Mouse (Mus musculus): Measurements from ENCODE around the gene Trub1. TPM values are rescaled to one million over a fixed set of nuclear protein-coding genes. Genes with fewer than 3 reads are reported as not detected.
A peak's percentile ranks its signal among the peaks of the same experiment; 100 is the strongest.

The Trub1 gene
- polyA plus RNA-seq, 1 experiment from 2014 or later = 7.1 TPM

GRCm38 (mm10) chr19:57413170-57413569 lies 39.5 kb upstream of the Trub1 start:
- no peak for TF ChIP-seq CTCF (IDR thresholded peaks at IDR 0.05; ENCODE audit: low read depth)
- ATAC-seq = no peak
- H3K9ac ChIP-seq (ENCODE audit: low read depth, low read length) = no peak overlapping the region
- no peaks in the 10 kb centered on the region for H3K27me3 ChIP-seq (replicated peaks; ENCODE audit: control insufficient read depth, insufficient read depth, low read length)
- H3K4me1 ChIP-seq (replicated peaks; ENCODE audit: control insufficient read depth, insufficient read depth, low read length) = no peaks in the 10 kb centered on the region; the same call in 1 of the 2 replicates
- no peaks in the 10 kb centered on the region for H3K36me3 ChIP-seq (ENCODE audit: control insufficient read depth, insufficient read depth)
- WGBS = 60% methylated on average over 3 of the region's 3 CpGs
- no peak overlapping the region for H3K4me3 ChIP-seq (ENCODE audit: low read depth, low read length)
- no peaks in the 10 kb centered on the region for H3K9me3 ChIP-seq (ENCODE audit: control insufficient read depth)
- no peak overlapping the region for H3K27ac ChIP-seq (ENCODE audit: low read depth, low read length)
- no peak overlapping the region for H3K4me2 ChIP-seq (replicated peaks; ENCODE audit: low read depth)

GRCm38 (mm10) chr19:57413918-57414317 lies 38.8 kb upstream of the Trub1 start:
- ATAC-seq = no peak
- no peaks in the 10 kb centered on the region for H3K36me3 ChIP-seq (ENCODE audit: control insufficient read depth, insufficient read depth)
- H3K4me2 ChIP-seq (replicated peaks; ENCODE audit: low read depth) = no peak overlapping the region
- H3K4me1 ChIP-seq (replicated peaks; ENCODE audit: control insufficient read depth, insufficient read depth, low read length) = no peaks in the 10 kb centered on the region; the same call in 1 of the 2 replicates
- no peak overlapping the region for H3K9ac ChIP-seq (ENCODE audit: low read depth, low read length)
- H3K27me3 ChIP-seq (replicated peaks; ENCODE audit: control insufficient read depth, insufficient read depth, low read length) = no peaks in the 10 kb centered on the region
- WGBS = 83% methylated on average over 6 of the region's 6 CpGs
- TF ChIP-seq CTCF (IDR thresholded peaks at IDR 0.05; ENCODE audit: low read depth) = peak; percentile 59
- no peak overlapping the region for H3K27ac ChIP-seq (ENCODE audit: low read depth, low read length)
- H3K4me3 ChIP-seq (ENCODE audit: low read depth, low read length) = no peak overlapping the region
- no peaks in the 10 kb centered on the region for H3K9me3 ChIP-seq (ENCODE audit: control insufficient read depth)

GRCm38 (mm10) chr19:57415031-57415807 lies 37.5 kb upstream of the Trub1 start:
- no peak for ATAC-seq

GRCm38 (mm10) chr19:57417800-57418580 lies 34.7 kb upstream of the Trub1 start:
- no peak for TF ChIP-seq CTCF (IDR thresholded peaks at IDR 0.05; ENCODE audit: low read depth)
- WGBS = 19% methylated on average over 17 of the region's 17 CpGs
- no peaks in the 10 kb centered on the region for H3K36me3 ChIP-seq (ENCODE audit: control insufficient read depth, insufficient read depth)
- 0 out of 2 replicates have a peak overlapping the region, but pooled peaks have one; percentile 7 for H3K4me3 ChIP-seq (ENCODE audit: low read depth, low read length)
- H3K9me3 ChIP-seq (ENCODE audit: control insufficient read depth) = no peaks in the 10 kb centered on the region
- no peak; the same call in 1 of the 2 replicates for ATAC-seq
- H3K9ac ChIP-seq (ENCODE audit: low read depth, low read length) = no peak overlapping the region
- no peak overlapping the region for H3K27ac ChIP-seq (ENCODE audit: low read depth, low read length)
- H3K4me2 ChIP-seq (replicated peaks; ENCODE audit: low read depth) = peak overlapping the region; percentile 59
- no peaks in the 10 kb centered on the region; the same call in 1 of the 2 replicates for H3K4me1 ChIP-seq (replicated peaks; ENCODE audit: control insufficient read depth, insufficient read depth, low read length)
- no peaks in the 10 kb centered on the region for H3K27me3 ChIP-seq (replicated peaks; ENCODE audit: control insufficient read depth, insufficient read depth, low read length)

More at GRCm38 (mm10) chr19:57415031-57415807, 37.5 kb upstream of the Trub1 start:
- Histone ChIP-seq H3K4me1 (replicated peaks; ENCODE audit: control insufficient read depth, insufficient read depth, low read length) (no peaks in the 10 kb centered on the region; the same call in 1 of the 2 replicates), H3K27ac (ENCODE audit: low read depth, low read length) (no peak overlapping the region), H3K27me3 (replicated peaks; ENCODE audit: control insufficient read depth, insufficient read depth, low read length) (no peaks in the 10 kb centered on the region), H3K4me2 (replicated peaks; ENCODE audit: low read depth) (no peak overlapping the region), H3K9ac (ENCODE audit: low read depth, low read length) (no peak overlapping the region), H3K9me3 (ENCODE audit: control insufficient read depth) (no peaks in the 10 kb centered on the region), H3K36me3 (ENCODE audit: control insufficient read depth, insufficient read depth) (no peaks in the 10 kb centered on the region), H3K4me3 (ENCODE audit: low read depth, low read length) (no peak overlapping the region)
- no peak for TF ChIP-seq CTCF (IDR thresholded peaks at IDR 0.05; ENCODE audit: low read depth)
- 85% methylated on average over 8 of the region's 8 CpGs for WGBS

- H3K4me2 ChIP-seq (replicated peaks; ENCODE audit: low read depth) = no peak overlapping the region
- TF ChIP-seq CTCF (IDR thresholded peaks at IDR 0.05; ENCODE audit: low read depth) = no peak
- no peaks in the 10 kb centered on the region for H3K9me3 ChIP-seq (ENCODE audit: control insufficient read depth)
- H3K27ac ChIP-seq (ENCODE audit: low read depth, low read length) = no peak overlapping the region
- WGBS = 42% methylated on average over 3 of the region's 3 CpGs
- H3K27me3 ChIP-seq (replicated peaks; ENCODE audit: control insufficient read depth, insufficient read depth, low read length) = no peaks in the 10 kb centered on the region
- no peak overlapping the region for H3K9ac ChIP-seq (ENCODE audit: low read depth, low read length)
- no peaks in the 10 kb centered on the region for H3K4me1 ChIP-seq (replicated peaks; ENCODE audit: control insufficient read depth, insufficient read depth, low read length)
- no peak for ATAC-seq
- no peak overlapping the region for H3K4me3 ChIP-seq (ENCODE audit: low read depth, low read length)
- no peaks in the 10 kb centered on the region for H3K36me3 ChIP-seq (ENCODE audit: control insufficient read depth, insufficient read depth)
Observed at GRCm38 (mm10) chr19:57423402-57423801, 29.3 kb upstream of the Trub1 start.

GRCm38 (mm10) chr19:57425296-57425695 lies 27.4 kb upstream of the Trub1 start:
- H3K9me3 ChIP-seq (ENCODE audit: control insufficient read depth) = no peaks in the 10 kb centered on the region
- TF ChIP-seq CTCF (IDR thresholded peaks at IDR 0.05; ENCODE audit: low read depth) = no peak
- no peak for ATAC-seq
- H3K27me3 ChIP-seq (replicated peaks; ENCODE audit: control insufficient read depth, insufficient read depth, low read length) = no peaks in the 10 kb centered on the region
- no peak overlapping the region for H3K4me3 ChIP-seq (ENCODE audit: low read depth, low read length)
- no peaks in the 10 kb centered on the region for H3K36me3 ChIP-seq (ENCODE audit: control insufficient read depth, insufficient read depth)
- H3K9ac ChIP-seq (ENCODE audit: low read depth, low read length) = no peak overlapping the region
- 98% methylated on average over 15 of the region's 15 CpGs for WGBS
- no peak overlapping the region for H3K4me2 ChIP-seq (replicated peaks; ENCODE audit: low read depth)
- H3K4me1 ChIP-seq (replicated peaks; ENCODE audit: control insufficient read depth, insufficient read depth, low read length) = no peaks in the 10 kb centered on the region
- H3K27ac ChIP-seq (ENCODE audit: low read depth, low read length) = no peak overlapping the region
